Mouse (Mus musculus) lung, postnatal 4 days (tissue): ENCODE data around the gene Galnt4.
A peak's percentile ranks its signal among the peaks of the same experiment; 100 is the strongest.

ENCODE experiments used
- DNase-seq, 2 experiments: peaks; one replicate each; pipeline ENCODE4 v3.0.0; 2021

The Galnt4 gene

DNA sequence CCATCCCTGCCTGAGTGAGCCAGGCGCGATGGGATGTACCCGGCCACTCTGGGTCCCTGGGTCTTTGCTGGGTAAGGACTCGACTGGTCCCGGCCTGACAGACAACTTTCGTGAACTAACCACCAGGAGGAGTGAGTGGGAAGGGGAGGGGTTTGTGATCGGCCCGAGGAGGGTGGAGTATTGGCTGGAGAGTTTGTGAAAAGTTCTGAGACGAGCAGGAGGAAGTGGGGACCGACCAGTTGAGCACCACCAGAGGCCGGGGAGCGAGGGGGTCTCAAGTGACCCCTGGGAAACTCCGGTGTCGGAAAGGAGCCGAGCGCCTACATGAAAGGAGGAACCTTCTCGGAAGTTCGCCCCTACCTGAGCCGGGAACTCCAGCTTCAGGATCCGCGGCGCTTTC, at the start of gene Galnt4:
Gene Galnt4, plus strand, starts transcription at position 196 of the 400 bp plus-strand sequence.
- DNase-seq, result peak; percentile 88 to 91

DNA sequence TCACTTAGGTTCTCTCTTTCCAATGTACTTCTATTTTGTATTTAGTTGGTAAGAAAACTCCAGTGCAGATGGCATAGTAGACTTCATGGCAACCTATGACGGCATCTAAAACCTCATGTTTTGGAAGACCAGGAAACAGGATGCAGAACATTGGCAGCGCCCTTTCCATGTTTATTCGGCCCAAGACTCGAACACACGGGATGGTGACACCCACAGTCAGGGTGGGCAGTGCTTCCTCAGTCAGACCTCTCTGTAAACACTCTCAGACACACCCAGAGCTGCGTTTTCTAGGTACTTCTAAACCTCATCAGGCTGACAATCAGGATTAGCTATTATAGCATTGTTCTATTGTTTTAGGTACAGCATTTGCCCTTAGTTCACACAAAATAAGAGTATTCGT, 47.4 kb upstream of the Galnt4 start:
- DNase-seq, result peak in 1 of 2 experiments; percentile 45

DNA sequence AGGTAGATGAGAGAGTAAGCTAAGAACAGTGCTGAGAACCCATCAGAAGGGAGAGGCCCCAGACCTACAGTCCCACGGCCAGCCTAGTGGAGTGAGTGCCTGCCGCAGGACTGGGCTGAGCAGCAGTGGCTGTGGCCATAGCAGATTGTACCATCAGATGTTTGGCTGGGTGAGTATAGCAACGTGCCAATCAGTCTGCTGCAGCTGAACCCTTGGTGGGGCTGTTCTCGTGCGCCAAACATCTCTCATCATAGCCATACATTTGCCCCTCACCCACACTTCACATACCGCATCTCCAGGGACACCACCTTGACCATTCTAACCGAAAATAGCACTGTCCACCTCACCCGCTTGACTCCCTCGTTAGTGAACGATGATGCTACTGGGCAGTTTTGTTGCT, 46.5 kb upstream of the Galnt4 start:
- DNase-seq, result no peak

DNA sequence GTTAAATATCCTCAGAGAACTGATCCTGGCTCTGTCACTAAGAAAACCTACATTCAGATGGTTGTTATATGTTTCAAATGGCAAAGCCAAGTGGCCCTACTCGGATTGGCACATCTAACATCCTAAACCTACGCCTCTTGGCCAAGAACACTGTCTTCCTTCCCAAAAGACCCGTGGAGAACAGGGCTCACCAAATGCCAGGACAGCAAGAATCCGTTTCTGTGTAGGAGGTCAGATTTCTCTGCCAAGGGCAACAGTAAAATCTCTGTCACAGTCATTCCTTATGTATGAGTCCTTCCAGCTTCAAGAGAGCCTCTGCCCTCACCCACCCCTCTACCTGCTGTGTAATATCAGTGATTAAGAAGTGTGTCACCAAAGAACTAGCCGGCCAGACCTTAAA, 45.4 kb upstream of the Galnt4 start:
- no peak for DNase-seq

DNA sequence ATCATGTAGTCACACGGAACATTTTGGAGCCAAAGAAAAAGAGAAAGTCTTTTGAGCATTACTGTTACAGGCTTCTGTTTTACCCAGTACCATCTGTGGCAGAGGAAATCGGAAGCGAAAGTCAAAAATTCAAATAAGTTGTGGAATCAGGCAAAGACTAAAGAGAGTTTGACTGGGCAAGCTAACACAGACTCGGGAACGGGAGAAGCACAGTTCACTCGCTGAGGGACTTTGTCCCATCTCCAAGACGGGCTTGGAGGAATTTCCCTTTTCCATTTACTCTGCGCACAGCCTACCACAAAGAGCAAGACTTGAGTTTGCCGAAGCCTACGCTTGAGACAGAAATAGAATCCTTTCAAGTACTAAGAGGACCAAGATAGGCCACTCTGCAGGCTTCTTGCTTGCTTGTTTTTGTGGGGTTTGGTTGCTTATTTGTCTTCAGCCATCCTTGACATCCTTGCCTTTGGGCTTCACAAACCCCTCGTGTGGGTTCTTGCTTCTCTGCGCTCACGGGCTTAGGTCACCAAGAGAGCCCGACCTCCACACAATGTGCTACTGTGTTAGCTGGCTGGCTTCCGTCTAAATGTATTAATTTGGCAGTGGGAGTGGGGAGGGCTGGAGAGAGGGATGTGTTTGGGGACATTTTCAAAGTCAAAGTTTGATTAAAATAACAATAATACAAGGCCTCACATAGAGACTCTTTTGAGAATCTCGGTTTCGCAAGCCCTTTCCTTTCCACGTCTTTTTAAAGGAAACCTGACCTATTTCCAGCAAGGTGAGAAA, 31.7 kb upstream of the Galnt4 start:
- no peak for DNase-seq

DNA sequence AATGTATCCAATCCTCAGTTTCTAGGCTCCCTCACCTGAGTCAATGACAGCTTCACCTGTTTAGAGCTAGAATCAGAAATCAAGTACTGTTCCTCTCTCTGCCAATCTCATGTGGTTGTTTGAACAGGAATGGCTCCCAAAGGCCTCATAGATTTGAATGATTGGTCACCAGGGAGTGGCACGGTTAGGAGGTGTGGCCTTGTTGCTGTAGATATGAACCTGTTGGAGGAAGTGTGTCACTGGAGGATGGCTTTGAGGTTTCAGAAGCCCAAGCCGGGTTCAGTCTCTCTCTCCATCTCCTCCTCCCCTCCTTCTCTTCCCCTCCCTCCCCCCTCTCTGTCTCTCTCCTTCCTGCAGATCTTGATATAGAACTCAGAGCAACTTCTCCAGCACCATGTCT, 29.3 kb upstream of the Galnt4 start:
- DNase-seq, result no peak

DNA sequence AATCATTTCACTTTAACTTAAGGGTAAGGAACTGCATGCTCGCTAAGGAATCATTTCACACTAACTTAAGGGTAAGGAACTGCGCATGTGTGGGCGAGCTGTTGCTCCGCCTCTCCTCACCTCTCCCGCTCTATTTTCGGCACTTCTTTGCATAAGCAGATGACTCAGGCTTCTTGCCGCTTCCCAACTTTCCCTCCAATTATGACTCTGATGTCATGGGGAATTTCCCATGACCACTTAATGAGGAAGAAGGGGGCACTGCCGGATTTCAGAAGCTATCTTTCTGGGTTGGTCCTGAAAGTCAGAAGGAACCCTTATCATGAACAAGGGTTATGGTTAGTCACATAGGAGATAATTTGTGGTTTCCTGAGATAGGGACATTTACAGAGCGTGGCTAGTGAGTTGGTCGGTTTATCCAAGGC, 26.4 kb upstream of the Galnt4 start:
- DNase-seq, result no peak

DNA sequence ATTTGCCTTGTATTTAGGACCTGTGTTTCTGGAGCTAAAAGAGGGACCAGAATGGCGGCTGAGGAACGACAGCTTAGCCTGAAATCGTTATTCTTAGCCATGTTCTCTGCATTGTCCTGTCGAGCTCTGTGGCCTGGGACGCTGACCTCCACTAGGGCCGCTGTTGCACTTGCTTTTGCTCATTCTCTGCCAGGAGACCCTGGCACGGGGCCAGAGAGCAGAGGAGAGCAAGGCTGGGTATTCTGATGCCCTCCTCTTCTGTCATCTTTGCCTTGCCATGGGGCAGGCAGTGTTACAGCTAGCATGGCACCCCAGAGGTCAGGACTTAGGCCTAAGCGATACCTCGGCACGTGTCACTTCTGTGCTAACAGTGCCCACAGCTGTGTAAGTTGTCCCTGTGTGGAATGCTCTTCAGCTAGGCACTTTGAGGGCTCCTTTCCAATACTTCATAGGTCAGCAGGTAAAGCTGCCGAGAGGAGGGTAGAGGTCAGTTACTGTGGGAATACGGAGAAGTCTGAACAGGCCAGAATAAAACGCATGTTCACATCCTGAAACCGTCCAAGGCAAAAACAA, 24.4 kb upstream of the Galnt4 start:
- DNase-seq, result peak; percentile 30 to 44

DNA sequence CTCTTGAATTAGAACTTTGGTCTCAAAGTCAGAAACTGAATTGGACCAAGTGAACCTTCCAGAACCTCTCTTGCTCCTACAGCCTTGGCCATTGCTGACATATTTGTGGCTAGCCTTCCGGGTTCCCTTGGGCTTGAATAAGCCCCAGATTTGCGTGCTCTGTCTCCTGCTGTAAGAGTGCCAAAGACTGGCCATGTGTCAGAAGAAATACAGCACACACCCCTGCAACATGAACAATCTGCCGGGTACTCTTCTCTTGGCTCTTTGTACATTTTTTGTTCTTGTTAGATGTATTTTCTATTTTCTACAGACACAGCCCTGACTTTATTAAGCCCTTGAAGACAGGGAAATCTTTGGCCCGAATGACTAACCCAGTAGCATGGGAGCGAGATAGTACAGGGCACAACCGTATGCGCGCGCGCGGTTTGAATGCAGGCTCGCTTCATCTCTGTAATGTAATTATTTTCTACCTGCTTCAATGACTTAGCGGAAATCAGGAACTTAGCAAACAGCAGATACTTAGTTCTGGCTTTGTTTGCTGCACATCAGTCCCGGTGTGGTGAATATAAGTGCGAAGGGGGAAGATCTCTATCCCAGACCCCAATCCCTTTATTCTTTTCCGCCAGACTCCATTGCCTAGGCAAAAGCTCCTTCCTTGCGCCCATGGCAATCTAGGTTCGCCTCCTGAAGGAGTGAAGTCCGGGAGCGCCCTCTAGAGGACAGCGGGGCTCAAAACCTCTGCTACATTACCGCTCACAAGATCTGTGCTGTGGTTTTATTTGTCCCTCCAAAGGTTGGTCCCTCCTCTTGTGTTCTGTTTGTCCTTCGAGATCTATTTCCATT, 23.3 kb upstream of the Galnt4 start:
- DNase-seq, result peak; percentile 86 to 90

DNA sequence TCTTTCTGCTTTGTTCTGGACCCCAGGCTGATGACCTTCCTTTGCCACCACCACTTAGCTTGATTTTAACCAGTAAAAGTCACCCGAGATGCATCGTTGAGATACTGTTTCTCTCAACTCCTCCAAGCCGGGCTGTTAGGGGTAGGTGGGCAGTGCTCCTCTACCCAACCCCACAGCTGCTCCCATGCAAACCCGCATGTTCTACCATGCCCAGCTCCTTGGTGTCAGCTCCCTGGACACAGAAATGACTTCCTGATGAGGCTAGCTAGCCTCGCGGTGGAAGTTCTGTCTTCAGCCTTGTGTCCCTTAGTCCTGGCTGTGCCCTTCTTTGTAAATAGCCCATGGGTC, 22.7 kb upstream of the Galnt4 start:
- DNase-seq, result no peak

DNA sequence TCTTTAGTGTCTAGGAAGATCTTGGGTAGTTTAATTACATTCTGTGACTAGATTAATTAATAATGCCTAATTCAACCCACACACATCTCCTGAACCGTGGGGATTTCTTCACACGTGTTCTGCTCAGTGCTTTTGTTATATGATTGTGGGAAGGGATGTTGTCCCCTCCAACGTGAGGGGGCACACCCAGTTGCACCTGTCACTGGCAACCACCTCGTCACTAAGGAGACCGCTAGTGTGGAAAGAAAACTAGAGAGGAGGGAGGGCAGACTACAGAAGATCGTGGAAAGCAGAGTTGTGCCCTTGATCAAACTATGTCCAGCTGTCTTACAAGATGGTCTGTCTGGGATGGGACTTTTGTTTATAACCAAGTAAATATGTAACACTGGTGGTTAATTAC, 21.9 kb upstream of the Galnt4 start:
- no peak for DNase-seq

DNA sequence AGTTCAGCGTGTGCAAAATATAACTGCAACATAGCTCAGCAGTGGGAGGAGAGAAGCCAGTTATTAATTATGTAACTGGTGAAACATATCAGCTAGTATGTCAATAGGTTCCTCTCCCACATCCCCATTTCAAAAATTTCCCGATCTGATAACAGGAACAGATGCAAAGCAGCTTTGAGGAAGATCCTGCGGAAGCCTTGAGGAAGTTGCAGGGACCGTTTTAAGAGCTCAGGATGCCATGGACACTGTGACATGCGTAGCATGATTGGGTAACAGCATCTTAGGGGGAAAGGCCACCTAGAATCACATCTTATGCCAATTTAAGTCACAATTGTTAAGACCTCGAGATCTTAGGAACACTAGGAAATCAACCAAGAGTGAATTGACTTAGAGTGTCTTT, 18.1 kb upstream of the Galnt4 start:
- DNase-seq, result no peak

DNA sequence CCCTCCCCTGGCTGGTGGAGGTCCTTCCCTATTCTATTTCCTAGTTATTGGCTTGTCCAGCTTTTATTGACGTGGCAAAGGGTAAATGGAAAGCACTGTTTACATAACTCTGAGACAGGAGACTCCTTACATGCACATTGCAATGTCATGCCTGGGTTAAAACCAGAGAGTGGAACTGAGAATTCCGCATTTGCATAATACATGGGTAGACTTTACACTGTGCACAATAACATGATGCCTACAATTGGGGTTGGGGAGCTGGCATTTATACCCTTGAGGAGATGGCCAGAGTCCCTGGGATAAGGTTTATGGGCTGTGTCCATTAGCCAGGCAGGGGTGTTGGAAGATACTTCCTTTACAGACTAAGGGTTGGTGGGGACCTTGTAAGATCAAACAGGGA, 14.6 kb upstream of the Galnt4 start:
- no peak for DNase-seq

DNA sequence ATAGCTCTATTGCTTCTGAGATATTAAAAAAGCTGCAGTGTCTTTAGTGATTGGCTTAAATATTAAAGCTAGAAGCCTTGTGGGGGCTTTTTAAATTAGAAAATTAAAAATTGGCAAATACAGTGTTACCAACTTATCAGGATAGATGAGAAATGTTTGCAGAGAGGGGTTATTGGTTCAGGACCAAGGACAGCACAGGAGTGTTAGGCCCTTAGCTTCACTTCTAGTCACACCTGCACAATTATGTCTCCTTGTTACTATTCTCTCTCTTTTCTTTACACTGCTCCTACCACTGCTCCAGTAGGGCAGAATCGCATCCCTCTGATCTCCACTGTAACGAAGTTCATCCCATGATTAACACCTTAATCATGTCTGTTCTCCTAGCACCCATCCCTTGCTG, 12.8 kb upstream of the Galnt4 start:
- DNase-seq, result no peak

DNA sequence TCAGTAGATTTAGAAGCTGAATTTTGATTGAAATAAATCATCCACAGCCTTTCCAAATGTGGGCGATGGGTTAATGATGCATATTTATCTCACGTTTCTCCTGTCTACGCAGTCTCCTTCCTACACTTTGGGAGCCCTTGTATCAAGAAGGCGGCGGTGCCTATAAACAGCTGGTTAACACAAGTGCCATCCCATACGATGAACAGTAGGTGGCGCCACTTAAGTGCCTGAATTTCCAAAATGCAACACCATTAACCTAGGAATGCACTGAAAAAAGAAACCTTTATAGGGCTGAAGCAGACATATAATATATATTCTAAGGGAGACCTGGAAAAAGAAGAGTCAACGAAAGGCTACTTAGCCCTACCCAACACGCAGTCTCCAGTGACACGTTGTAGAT, 10.6 kb upstream of the Galnt4 start:
- DNase-seq, result peak in 1 of 2 experiments; percentile 68

DNA sequence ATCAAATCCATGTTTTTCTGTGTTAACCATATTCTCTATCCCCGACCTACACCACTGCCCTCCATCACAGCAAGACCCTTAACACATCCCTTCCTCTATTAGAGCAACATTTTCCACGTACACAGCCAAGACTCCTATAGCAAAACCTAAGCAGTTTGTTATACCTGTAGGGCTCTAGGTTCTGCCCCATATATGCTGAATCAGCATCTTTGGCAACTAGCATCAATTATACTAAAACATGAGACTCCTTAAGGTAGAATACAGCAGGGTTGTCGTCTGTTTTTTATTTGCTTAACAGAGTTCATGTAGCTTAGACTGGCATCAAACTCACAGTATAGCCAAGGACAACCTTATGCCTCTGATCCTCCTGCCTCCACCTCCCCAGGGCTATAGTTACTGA, 2.4 kb upstream of the Galnt4 start:
- no peak for DNase-seq

DNA sequence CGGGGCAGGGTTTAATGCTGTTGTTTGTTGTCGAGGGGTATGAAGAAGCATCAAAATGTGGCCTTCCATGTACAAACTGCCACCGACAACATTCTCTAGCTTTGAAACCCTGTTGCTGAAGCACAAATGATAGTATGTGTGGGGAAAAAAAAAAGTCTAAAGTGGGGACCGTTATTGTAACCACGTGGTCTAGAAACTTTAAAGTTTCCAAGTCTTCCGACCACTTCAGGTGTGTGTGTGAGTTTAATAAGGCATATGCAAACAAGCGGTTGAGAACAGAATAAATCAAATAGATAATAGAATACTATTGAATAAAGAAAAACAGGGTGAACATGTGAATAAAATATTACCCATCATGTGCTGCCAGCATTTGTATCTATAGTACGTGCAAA, 1.7 kb upstream of the Galnt4 start:
- DNase-seq, result no peak

DNA sequence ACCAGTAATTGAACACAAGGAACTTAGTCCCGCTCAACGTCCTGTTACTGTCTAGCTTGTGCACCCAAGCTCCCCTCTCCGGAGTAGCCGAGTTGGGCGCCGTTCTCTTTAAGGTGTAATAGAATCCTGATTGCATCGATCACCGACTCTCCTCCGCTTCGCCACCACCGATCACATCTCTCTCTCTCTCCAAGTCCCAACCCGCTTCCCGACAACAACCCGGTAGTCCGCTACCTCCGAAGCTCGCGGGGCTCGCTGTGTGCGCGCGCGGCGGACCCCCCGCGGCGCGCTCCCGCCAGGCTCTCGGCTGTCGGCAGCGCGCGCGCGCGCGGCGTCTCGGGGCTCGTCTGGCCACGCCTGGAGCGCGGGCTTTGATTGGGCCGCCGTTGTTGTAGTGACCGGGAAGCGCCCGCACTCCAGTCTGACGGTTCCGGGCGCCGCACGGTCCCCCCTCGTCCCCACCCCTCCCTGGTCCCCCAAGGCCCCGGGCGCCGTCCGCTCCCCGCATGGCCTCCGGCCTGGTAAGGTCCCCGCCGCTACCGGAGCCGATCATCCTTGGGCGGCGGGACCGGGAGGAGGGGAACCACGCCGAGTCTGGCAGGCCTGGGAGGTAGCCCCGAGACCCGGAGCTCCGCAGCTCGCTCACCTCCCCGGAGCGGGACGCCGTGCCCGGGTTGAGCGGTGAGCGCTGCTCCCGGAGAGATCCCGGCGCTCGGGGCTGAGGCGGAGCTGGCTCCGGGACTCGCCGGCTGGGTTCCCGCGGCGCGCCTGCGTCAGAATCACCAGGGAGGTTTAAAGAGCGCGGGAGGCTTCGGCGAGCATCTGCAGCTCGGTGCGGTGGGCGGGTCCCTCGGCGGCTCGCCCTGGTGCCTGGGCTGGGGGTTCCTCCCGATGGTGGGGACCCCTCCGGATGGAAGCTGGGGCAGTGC, 992 bp upstream of the Galnt4 start, which contains the start of gene Poc1b:
Gene Poc1b, plus strand, starts transcription at position 334 of the 929 bp plus-strand sequence.
- peak; percentile 89 to 92 for DNase-seq

DNA sequence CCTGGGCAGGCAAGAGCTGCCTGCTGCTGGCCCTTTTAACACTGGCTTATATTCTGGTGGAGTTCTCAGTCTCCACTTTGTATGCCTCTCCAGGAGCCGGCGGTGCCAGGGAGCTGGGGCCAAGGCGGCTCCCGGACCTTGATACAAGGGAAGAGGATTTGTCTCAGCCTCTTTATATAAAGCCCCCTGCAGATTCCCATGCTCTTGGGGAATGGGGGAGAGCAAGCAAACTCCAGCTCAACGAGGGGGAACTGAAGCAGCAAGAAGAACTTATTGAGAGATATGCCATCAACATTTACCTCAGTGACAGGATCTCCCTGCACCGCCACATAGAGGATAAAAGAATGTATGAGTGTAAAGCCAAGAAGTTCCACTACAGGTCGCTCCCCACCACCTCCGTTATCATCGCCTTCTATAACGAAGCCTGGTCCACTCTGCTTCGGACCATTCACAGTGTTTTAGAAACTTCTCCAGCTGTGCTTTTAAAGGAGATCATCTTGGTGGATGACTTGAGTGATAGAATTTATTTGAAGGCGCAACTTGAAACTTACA, 548 bp downstream of the Galnt4 start:
- DNase-seq, result no peak

DNA sequence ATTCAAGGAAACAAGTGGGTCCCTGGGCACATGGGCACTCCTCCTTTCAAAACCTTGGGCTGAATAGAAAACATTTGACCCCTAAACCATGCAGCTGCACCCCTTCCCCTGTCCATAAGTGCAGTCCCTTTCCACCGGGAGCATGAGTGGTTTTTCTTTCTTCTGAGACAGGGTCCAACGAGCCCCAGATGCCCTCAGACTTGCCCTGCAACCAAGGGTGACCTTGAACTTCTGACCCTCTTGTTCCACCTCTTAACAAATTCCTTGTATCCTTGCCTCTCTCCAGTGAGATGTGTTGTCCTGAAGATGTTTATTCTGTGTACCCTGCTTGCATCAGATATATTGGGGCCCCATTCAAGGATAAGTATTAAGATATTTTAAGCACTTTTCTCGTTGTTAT, 5.6 kb downstream of the Galnt4 start:
- DNase-seq, result no peak

DNA sequence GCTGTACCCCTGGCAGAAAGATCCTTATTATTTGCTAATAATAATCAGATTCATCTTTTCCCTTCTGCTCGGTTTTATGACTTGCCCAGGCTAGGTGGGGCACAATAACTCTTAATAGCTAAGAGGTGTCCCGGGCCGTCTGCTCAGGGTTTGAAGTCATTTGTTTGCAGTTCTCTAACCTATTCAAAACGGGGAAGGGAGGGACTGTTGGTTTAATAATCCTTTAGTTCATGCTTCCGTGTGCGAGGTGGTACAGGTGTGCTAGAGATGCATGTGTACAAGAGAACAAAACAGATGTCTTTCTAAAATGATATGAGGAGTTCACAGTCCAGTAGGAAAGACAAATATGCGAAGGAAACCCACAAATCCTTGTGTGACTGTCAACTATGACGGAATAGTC, 6.3 kb downstream of the Galnt4 start:
- DNase-seq, result no peak

DNA sequence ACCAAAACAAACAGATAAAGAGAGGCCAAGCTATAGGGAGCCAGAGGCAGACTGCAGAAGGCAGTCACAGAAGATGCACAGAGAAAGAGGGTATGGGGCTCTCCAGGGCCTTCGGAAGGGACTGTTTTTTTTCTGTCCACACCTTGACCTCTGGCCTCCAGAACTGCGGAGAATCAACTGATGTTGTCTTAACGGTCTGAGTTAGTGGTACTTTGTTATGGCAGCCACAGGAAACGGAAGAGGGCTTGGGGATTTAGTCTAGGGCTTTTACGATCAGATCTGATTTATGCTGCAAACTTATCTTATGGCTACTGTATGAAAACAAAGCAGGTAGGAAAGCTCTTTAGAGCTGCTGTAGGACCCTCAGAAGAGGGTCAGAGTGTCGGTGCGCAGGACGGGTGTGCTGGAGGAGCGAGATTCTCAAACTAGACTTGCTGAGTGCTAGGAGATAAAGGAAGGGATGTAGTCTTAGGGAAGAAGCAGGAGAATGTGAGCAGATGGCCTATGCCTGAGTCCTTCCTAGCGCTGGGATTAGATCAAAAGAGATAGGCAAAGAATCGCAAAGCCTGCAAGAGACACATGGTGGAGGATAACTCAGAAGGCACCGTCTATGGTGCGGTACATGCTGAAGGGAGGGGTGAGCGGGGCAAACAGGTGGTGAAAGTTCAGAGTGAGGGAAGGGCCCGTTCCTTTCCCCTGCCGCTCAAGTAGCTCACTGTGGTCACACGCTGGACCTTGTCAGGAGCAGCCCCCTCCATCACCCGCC, 7.7 kb downstream of the Galnt4 start:
- DNase-seq, result no peak
